Mouse (Mus musculus) brain, adult 10 weeks (tissue): ENCODE results near the gene Tmco1. TPM values are rescaled to one million over a fixed set of nuclear protein-coding genes. Genes with fewer than 3 reads are reported as not detected.

Source experiments
- polyA plus RNA-seq: library from polyadenylated mRNA; stranded (reverse); fragments of 350-450 nt; fragmentation: Illumina TruSeq; extraction: RNeasy Lipid Tissue Mini Kit (QIAGEN cat#74804); gene quantifications from one replicate; pipeline ENCODE4 v1.2.3, GENCODE M21; 2015; ENCODE audit warnings: low read depth, low replicate concordance

Gene Tmco1
- polyA plus RNA-seq = 95.4 TPM

DNA sequence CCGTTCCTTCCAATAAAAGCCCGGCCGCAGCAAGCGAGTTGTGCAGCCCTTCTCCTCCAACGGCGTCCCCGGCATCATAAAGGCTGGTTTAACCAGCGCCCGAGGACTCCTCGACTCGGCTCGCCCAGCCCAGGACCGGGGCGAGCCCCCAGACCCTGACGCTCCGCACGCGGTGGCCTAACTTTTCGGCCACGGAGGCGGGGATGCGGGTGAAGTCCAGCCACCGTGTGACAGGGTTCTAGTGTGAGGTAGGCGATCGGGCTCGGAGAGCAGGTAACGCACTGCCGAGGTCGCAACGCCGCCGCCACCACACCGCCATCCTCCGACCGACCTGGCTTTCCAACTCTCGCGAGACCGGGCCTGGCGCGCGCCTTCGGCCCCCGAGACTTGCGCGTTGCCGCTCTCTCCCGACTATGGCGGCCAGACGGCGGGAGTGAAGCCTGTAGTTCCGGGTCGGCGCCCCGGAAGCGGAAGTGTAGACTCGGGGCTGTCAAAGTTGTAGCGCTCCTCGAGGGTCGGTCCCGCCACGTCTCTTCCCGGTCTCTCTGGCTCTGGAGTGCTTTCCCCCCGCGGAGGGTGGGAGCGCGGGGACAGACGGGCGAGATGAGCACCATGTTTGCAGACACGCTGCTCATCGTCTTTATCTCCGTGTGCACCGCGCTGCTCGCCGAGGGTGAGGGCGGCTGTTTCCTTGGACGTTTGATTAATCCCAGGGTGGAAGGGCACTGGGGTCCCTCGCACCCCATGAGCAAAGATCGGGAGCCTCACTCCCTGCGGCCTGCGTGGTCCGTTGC lies at the start of gene Tmco1:
TSS of gene Tmco1 (plus strand) at position 118 of the 794 bp plus-strand sequence.

DNA sequence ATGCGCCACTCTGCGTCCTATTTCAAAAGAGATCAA lies 23.0 kb upstream of the Tmco1 start, which contains the start of gene Uck2:
TSS of gene Uck2 (minus strand) at position 1 of the 36 bp plus-strand sequence.

DNA sequence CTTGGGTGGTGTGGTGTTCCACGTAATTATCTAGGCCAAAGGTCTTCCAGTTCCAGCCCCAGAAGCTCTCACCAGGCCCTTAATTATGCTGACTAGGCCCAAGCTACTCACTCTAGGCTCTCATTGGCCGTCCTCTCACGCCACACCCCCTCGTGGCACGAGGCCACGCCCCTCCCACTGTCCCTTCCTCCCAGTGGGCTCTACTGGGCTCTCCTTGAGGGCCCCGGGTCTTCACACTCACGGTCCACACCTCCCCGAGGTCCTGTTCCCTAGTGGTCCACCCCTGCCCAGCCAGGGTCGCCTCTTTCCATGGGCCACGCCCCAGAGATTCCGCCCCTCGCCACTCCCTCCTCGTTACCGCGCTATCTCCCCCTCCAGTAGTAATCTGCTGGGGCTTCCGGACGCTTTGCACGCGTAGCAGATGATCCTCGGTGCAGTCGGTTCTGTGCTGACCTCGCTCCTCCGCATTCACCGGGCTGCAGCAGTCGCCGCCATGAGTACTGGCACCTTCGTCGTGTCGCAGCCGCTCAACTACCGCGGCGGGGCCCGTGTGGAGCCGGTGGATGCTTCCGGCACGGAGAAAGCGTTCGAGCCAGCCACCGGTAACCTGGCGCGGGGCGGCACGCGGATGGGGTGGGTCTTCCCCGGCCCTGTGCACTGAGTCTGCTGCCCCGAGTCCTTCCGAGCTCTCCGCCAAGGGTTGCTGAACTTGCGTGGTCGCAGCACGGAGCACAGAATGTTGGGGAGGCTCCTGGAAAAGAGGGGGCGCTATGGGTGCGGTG lies 41.8 kb downstream of the Tmco1 start, which contains the start of gene Aldh9a1:
TSS of gene Aldh9a1 (plus strand) at position 177 of the 782 bp plus-strand sequence.

Other genes with a start within 250 kb of the Tmco1 start
- 26.3 TPM for gene Uck2, start 23.1 kb upstream of the Tmco1 start, polyA plus RNA-seq
- 31.8 TPM for gene Aldh9a1, start 41.6 kb downstream of the Tmco1 start, polyA plus RNA-seq
- 188 TPM for gene Mgst3, start 85.5 kb downstream of the Tmco1 start, polyA plus RNA-seq
- gene Lrrc52, start 158.4 kb downstream of the Tmco1 start, polyA plus RNA-seq = not detected